Mouse (Mus musculus) embryonic fibroblast, embryonic 13.5 days (primary cell): Measurements from ENCODE around the gene Egf.

Experiments
- CTCF ChIP-seq: IDR thresholded peaks from 2 replicates; pipeline ENCODE4 v1.5.1; 2011; ENCODE audit warnings: mild to moderate bottlenecking, control low read depth, low read length, moderate library complexity, borderline replicate concordance; ENCODE audit not compliant: insufficient read depth
- POLR2A ChIP-seq: IDR thresholded peaks from 2 replicates; pipeline ENCODE4 v1.6.1; 2011; ENCODE audit warnings: low read depth, mild to moderate bottlenecking, control low read depth, low read length, moderate library complexity

GRCm38 (mm10) chr3:129680258-129680657 lies 74.9 kb downstream of the Egf start:
- TF ChIP-seq POLR2A = no peak
- TF ChIP-seq CTCF = no peak
